Mouse (Mus musculus) lung, adult 2 months (tissue): ENCODE results near the gene Lrpap1.

ENCODE experiments used
- CTCF ChIP-seq: fragments of 200-500 bp; IDR thresholded peaks from 2 replicates; pipeline ENCODE4 v1.5.1; 2011; ENCODE audit warnings: mild to moderate bottlenecking, low read length, control low read depth; ENCODE audit not compliant: insufficient read depth
- POLR2A ChIP-seq: fragments of 200-500 bp; IDR thresholded peaks from 2 replicates; pipeline ENCODE4 v1.6.1; 2011; ENCODE audit warnings: low read depth, mild to moderate bottlenecking, control low read depth, low read length, borderline replicate concordance; ENCODE audit errors: extremely low read depth

GRCm38 (mm10) chr5:35146747-35147146 is 41.2 kb upstream of the Lrpap1 start:
- TF ChIP-seq CTCF = no peak
- no peak for TF ChIP-seq POLR2A
